Mouse (Mus musculus): ENCODE measurements at regions not wholly inside any gene's neighbourhood (a gene's known extent, or its start where the extent isn't known, plus 50 kb on each side); places are given as distances from the start of the nearest gene placed in this dataset.
A peak's percentile ranks its signal among the peaks of the same experiment; 100 is the strongest.

DNA sequence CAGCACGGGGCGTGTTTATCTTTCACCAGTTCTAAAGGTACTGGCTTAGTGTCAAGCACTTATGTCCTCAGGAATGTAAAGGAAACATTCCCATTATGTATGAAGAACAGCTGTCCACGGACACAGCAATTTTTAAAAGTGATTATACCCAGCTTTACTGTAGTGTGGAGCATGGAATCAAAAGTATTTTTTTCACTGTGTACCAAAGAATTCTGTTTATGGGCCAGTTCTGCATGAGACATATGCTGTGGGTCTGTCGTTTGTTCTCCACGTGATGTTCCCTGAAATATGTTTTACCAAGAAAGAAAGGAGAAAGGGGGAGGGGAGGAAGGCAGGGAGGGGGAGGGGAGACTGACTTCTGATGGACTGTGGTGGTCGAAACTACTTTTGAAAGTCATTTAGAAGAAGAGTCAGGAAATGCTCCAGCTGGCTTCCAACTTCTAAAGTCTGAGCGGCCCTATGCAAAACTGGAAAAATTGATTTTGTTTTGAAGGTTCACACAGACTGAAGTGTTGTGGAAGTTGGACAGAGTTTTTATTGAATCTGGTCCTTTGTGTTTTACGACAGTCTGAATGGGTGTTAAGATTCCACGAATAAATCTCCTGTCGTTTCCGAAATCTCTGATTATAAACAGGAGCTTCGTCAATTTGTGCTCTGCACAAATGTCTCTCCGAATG, 80.9 kb upstream of the Zeb2 start:
- no peak for DNase-seq (ENCODE audit: low read depth, low spot score)

DNA sequence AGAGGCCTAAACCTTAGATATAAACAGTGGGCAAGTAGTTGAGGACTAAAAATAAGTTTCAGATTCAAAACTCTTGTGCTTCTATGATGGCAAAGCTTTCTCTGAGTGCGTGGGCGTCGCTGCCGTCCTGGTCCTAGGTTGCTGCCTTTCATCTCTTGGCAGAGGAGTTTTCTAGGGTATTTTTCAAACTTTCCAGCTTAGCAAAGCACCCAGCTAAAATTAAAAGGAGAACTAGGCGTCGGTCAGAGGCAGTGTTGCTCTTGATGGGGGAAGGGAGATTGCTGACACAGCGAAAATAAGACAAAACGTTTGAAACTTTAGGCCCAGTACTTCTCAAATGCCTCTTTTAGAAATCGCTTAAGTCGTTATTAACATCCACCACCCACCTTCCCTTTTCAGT, 80.1 kb upstream of the Zeb2 start:
- peak; percentile 53 for DNase-seq (ENCODE audit: low read depth, low spot score)

DNA sequence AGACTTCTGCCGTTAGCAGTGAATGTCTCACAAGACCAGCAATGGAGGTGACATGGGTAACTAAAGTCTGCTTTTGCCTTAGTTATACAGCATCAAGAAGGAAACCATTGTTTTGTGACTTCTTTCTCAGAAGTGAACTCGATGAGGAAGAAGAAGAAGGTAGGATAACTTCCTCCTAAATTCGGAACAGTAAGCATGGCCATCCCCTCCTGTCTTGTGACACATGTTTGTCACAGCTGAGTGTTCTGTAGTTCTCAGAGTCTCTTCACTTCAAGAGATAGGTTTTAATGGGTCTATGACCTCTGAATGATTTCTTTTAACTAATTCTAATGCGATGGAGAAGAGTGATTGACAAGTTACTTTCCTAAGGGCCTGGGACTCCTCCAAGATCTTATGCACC, 79.3 kb upstream of the Zeb2 start:
- DNase-seq (ENCODE audit: low read depth, low spot score) = no peak

DNA sequence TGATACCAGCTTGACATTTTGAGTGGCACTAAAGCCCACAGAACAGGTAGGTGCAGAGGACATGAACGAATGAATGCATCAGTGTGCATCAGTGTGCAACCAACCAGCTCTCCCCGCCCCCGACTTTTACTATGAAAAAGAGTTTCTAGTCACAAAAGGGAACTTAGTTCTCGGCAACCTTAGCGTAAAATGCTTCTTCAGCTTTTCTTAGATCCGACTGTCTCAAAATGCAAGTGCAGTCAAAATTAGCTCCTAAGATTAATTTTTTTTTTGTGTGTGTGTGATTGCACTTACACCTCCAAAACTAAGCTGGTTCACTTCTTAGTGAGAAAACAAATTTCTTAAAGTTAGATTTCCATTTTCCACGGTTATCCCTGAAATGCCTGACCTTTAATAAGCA, 77.1 kb upstream of the Zeb2 start:
- no peak for DNase-seq (ENCODE audit: low read depth, low spot score)

DNA sequence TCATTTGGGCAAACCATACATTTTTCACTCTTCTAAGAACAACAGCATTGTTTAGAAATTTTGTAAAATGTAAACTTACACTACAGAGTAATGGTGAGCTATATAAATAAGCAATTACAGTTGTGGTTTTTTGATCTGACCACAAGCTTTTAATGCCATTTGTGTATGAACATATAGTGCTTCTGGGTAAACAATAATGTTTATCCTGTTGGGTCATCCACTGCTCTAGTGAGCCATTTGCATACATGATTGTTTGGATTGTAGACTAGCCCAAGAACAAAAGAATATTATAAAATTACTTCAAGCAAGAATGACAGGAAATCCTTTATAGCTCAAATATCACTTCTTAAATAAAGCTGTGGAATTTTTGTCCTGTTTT, 68.4 kb upstream of the Zeb2 start:
- no peak for DNase-seq (ENCODE audit: low read depth, low spot score)

DNA sequence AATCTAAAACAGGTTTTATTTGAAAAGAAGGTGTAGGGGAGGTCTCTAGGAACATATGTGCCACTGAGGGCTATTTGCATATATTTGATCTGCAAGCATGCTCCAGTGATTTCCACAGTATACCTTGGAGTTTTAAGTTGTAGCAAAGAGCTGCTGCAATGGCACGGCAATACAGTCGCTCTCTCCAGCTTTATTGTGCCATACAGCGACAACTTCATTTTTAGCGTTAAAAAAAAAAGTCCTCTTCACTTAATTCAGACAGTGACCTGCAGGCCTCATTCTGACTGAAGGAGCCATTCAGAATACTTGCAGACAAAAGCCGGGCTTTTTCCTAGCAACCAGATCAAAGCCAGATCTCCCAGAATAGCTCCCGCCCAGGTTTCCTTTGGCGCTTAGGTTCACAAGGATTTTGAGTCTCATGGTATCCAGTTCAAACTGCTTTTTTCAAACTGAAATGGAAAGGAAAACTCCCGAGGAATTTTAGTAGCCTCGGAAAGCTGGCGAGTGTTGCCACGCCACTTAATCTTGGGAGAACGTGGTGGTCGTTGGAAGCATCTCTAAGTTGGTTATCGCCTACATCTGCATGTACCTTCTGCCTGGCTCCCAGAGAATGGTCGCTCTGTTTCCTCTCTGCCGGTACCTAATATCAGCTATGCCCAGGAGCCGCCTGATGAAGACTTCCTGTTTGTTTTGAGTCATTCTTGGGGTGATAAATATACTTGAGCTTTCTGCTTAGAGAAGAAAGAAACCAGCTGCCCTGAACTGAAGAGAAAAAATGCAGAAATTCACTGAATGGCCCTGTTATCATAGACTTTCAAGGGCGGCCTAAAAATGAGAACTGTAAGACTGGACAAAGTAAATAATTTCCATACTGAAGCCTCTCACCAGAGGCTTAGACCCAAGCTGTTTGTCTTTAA, 67.8 kb upstream of the Zeb2 start:
- no peak for DNase-seq (ENCODE audit: low read depth, low spot score)

DNA sequence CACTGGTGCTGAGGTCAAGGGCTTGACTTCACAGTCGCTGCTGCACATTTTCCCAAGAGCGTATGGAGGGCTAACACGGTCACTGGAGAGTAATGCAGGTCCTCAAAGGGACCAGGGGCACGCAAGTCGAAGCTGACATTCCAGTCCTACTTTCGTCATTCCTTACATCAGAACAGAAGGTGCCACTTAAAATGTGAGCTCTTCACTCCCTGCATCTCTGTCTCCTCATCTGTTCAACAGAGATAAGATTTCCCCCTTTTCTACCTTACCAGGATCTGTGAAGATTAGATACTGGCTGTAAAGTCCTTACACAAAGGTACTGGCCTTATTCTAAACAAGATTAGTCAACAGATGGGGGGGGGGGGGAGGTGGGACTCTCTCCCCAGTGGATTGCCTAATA, 67.0 kb upstream of the Zeb2 start:
- no peak for DNase-seq (ENCODE audit: low read depth, low spot score)

DNA sequence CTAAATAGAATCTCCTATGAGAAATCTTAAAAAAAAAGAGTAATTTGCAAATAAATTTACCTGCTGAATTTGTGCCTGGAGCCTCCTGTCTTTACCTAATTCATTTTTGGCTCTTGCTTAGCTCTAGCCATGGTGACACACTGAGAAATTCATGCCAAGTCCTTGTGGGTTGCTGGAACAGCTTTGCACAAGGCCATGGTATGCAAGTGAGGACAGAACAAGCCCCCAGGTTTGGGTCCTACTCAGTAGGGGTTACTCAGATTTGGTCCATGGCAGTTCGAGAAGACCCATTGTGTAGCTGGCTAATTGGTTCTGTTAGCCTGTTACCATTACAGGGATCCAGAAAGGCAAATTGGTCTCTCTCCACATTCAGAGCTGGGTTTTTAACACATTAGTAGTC, 65.7 kb upstream of the Zeb2 start:
- DNase-seq (ENCODE audit: low read depth, low spot score) = no peak

DNA sequence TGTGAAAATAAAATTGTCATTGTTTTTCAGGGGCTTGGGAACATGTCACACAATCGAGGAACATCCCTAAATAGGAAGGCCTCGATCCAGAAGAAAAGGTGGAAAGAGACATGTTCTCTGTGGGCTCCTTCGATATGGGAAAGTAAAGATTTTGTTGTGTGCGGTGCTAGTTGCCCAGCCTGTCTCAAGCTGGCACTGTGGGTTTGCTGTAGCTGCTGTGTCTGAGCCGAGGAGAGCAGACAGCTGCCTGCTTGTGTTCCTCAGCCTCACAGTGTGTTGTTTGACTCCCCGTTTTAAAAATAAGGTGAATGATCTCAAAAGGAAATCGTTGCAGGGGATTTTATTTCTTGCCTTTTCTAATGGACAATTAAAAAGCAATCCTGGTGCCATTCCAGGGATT, 64.4 kb upstream of the Zeb2 start:
- DNase-seq (ENCODE audit: low read depth, low spot score) = no peak

DNA sequence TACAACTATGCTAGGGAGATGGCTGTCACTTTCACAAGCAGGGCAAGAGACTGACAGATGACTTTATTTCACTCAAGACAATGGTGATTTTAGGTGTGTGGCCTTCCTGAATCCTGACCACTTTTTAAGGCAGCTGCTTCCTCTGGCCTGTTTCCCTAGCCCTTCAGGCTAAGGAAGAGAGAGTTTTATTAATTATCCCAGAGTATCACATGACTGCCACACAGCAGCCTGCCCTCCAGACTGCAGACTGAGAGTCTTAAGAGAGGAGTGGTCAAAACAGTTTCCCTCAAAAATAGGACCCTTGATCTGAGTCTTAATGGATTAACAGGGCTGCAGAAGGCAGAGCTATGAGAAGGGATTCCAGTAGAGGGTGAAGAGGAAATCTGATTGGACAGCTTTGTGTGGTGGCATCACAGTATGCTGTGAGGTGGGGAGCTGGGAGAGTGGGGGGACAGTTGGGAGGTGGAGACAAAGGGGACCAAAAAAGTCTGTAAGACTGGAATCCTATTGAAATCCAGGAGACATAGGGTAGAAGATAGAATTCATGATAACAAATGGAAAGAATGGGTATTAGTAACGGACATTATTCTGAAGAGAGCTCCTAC, 61.8 kb upstream of the Zeb2 start:
- no peak for DNase-seq (ENCODE audit: low read depth, low spot score)

DNA sequence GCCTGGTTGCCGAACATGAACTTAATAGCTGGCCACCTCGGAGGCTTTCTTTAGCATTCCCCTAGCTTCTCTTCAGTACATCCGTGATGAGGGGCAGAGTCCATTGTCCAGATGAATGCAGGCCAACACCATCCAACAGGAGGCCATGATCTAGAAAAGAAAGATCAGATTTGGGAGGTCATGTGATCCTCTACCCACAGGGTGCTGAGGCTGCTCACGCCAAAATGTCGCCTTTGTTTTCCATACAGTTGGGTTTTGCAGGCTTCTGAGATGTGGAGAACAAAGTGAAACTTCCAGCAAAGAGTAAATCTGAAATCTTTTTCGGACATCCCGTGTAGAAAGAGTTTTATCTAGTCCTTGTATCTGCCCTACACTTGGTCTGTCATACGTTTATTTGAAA, 55.2 kb upstream of the Zeb2 start:
- DNase-seq (ENCODE audit: low read depth, low spot score) = no peak

DNA sequence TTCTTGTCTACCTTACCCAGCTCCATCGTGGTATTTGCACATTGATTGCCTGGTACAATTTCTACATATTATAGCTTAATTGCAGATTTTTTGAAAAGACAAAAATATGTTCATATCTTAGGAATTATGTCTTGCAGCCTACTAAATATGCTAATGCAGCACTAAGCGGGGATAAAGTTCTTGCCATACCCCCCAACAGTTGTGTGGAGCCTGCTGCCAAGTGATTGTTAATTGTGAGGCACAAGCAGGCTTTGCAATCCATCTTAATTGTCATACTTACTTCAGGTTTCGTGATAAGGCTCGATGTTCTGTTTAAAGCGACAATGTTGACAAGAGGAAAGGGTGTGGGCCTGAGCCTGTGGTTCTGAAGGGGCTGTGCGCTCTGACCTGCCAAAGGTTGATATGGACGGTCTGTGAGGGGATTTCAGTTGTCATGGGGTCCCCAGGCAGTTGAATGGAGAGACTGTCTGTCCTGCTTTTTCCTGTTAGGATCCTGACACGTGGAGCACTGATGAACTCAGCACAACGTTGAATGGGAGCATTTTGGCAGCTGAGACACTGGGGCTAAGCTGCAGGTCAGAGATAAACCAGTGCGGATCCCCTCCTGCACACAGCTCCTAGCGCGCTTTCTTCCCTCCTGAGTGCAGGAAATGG, 54.5 kb upstream of the Zeb2 start:
- no peak for DNase-seq (ENCODE audit: low read depth, low spot score)

DNA sequence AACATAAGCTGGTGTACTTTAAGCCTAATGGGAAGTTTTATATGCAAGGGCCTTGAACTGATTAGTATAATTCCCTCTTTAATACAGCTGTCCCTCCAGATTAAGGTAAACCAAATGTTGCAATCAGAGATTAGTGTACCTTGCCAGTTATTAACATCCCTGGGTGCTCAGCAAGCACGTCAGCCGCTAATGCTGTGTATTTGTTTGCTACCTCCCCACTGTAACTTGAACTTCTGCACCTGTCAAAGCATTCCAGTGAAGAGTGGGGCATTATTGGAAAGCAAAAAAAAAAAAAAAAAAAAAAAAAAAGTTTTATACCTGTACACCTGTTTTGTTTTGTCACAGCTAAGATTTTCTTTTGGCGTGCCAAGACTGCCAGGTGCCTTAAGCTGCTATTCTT, 53.1 kb upstream of the Zeb2 start:
- DNase-seq (ENCODE audit: low read depth, low spot score) = no peak

DNA sequence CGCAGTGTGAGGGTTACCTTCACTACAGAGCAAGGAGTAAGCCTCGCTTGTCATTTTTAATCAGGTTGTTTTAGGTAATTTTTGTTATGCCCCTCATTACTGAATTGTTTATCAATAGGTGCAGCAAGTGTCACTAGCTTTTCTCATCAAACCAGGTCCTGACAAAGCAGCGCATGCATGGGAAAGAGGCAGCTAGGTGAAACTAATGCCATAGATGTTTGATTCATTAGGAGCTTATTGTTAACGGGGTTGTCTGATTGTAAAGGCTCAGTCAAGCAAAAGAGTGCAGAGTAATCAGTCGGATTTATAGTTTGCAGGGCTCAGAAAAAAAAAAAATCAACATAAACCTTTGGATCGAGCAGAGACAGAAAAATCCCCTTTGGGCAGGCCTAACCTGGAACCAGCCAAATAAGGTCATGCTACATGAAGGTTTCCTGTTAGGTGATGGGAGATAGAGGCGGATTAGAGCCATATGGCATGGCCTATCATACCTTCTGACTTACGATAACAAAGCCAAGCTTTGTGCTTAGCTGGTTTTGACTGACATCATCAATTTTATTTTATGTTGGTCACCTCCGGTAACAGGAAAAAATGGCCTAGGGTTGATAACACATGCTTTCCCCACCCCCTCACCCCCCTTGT, 52.4 kb upstream of the Zeb2 start:
- DNase-seq (ENCODE audit: low read depth, low spot score) = no peak

DNA sequence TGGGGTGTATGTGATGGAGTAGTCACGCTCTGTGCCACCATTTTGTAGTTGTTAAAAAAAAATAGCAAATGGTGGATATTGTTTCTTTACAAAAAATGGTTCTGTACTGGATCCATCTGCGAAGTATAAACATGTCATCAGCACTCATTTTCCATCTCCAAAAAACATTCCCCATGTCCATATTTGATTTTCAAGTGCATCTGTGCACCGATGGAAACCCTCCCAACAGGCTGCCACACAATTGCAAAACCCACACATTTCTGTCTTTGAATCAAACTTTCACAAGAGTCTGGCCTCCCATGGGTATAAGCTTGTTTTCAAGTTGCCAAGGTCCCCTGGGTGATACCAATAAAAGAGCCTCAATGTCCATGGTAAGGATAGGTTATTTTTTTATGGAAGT, 51.4 kb upstream of the Zeb2 start:
- DNase-seq (ENCODE audit: low read depth, low spot score) = no peak
